In genomic region chrX:52558526-52558925, GRCm38 (mm10) we compare ENCODE assay signal across 23 mouse cellular contexts.
"Had no signal": no experiment of that assay in that cellular context is flagged by ENCODE, and none has a peak within 500 bp of the region (broad histone marks: within the 10 kb centered on the region; RNA-seq: fewer than 3 reads in every experiment).

No protein-coding gene starts in this region.

- H3K4me3 ChIP-seq: gastrocnemius, adult 2 months; heart, adult 2 months; heart, embryonic 13.5 days; heart, embryonic 15.5 days; hindbrain, embryonic 13.5 days; hindbrain, embryonic 15.5 days; limb, embryonic 13.5 days; limb, embryonic 15.5 days; liver, embryonic 12.5 days had no signal

- DNase-seq: gastrocnemius, adult 2 months; gastrocnemius, postnatal 10 days; gastrocnemius, postnatal 36 days; heart, adult 11 months; heart, adult 2 months; heart, postnatal 14 days; heart, postnatal 36 days; kidney, adult 11 months; kidney, adult 2 months; kidney, postnatal 14 days; kidney, postnatal 36 days; layer of hippocampus, adult 9-11 months; layer of hippocampus, postnatal 36 days had no signal

- H3K36me3 ChIP-seq: heart, embryonic 13.5 days; heart, embryonic 15.5 days; hindbrain, embryonic 13.5 days; hindbrain, embryonic 15.5 days; limb, embryonic 13.5 days; limb, embryonic 15.5 days; liver, embryonic 12.5 days had no signal

- H3K27ac ChIP-seq: gastrocnemius, adult 2 months; heart, adult 2 months; heart, embryonic 13.5 days; heart, embryonic 15.5 days; hindbrain, embryonic 13.5 days; hindbrain, embryonic 15.5 days; hindbrain, postnatal 0 days; limb, embryonic 13.5 days; limb, embryonic 15.5 days; liver, embryonic 12.5 days; liver, embryonic 14.5 days had no signal

- H3K4me2 ChIP-seq: heart, embryonic 11.5 days; heart, embryonic 13.5 days; heart, embryonic 15.5 days; hindbrain, embryonic 13.5 days; hindbrain, embryonic 15.5 days; limb, embryonic 13.5 days; limb, embryonic 15.5 days; liver, embryonic 12.5 days had no signal

- H3K27me3 ChIP-seq: heart, embryonic 13.5 days; heart, embryonic 15.5 days; hindbrain, embryonic 13.5 days; hindbrain, embryonic 15.5 days; limb, embryonic 13.5 days; limb, embryonic 15.5 days; liver, embryonic 12.5 days had no signal

- H3K9ac ChIP-seq: heart, embryonic 13.5 days; heart, embryonic 15.5 days; hindbrain, embryonic 13.5 days; hindbrain, embryonic 15.5 days; limb, embryonic 13.5 days; limb, embryonic 15.5 days; liver, embryonic 12.5 days; liver, embryonic 14.5 days had no signal

- ATAC-seq: hindbrain, postnatal 0 days; liver, embryonic 12.5 days had no signal

- H3K9me3 ChIP-seq: heart, embryonic 13.5 days; heart, embryonic 15.5 days; hindbrain, embryonic 13.5 days; hindbrain, embryonic 15.5 days; limb, embryonic 13.5 days; limb, embryonic 15.5 days; liver, embryonic 12.5 days had no signal

- H3K4me1 ChIP-seq: heart, embryonic 15.5 days; hindbrain, embryonic 13.5 days; hindbrain, embryonic 15.5 days; limb, embryonic 15.5 days; liver, embryonic 12.5 days had no signal
